Mouse (Mus musculus) left cerebral cortex, postnatal 14 days (tissue): ENCODE results near the gene Mettl24. TPM values are rescaled to one million over a fixed set of nuclear protein-coding genes. Genes with fewer than 3 reads are reported as not detected.

Experiments
- DNase-seq, 2 experiments: peaks; one replicate each; pipeline ENCODE4 v3.0.0; 2021 to 2022; ENCODE audit warnings: low spot score in 2 of 2, mixed read lengths in 1 of 2
- intact Hi-C: fragments of 180-260 bp; cut with DNase I; formaldehyde crosslinking; loops from one replicate; pipeline ENCODE4 v1.15.1; 2025
- long read RNA-seq, 2 experiments: library from polyadenylated mRNA; stranded (forward); transcript quantifications; one replicate each; pipeline ENCODE4 v2.0.0; 2021
- total RNA-seq, 2 experiments: library from RNA; stranded (reverse); gene quantifications; 2 replicates each; pipeline ENCODE4 v1.2.3; 2021

Mettl24 gene
- 1 to 10 TPM; 1.4 to 2.7 TPM for total RNA-seq
- long read RNA-seq, experiment 1, partial matches to known transcripts, result 0 of 3 reads
- long read RNA-seq, experiment 1, other reads (novel, unspliced or antisense), result 1 of 3 reads
- long read RNA-seq, experiment 2, partial matches to known transcripts, result 0 of 1 reads
- long read RNA-seq, experiment 2, other reads (novel, unspliced or antisense), result 1 of 1 reads

- intact Hi-C loops, result loop anchor here (2.0 to 5.0 kb wide), 3 partner anchors 44 to 200 kb away; partner anchors contain the start of genes Cdc40 and Wasf1
- peak; percentile 68 to 71 for DNase-seq
Observed at GRCm38 (mm10) chr10:40683092-40683867, at the start of gene Mettl24. TSS of gene Mettl24 (plus strand) at chr10:40683282.

GRCm38 (mm10) chr10:40637331-40637730 is 45.8 kb upstream of the Mettl24 start:
- intact Hi-C loops, result no loop called here
- DNase-seq, result no peak

GRCm38 (mm10) chr10:40638276-40638675 is 44.8 kb upstream of the Mettl24 start:
- intact Hi-C loops, result no loop called here
- DNase-seq, result peak; percentile 74 to 87

- DNase-seq, result peak in 1 of 2 experiments; percentile 38
- intact Hi-C loops, result no loop called here
Observed at GRCm38 (mm10) chr10:40638823-40639819, 44.0 kb upstream of the Mettl24 start.

GRCm38 (mm10) chr10:40640406-40640805 is 42.7 kb upstream of the Mettl24 start:
- intact Hi-C loops, result no loop called here
- DNase-seq, result no peak

- no peak for DNase-seq
- intact Hi-C loops, result no loop called here
Observed at GRCm38 (mm10) chr10:40641901-40642300, 41.2 kb upstream of the Mettl24 start.

GRCm38 (mm10) chr10:40643126-40643525 is 40.0 kb upstream of the Mettl24 start:
- no peak for DNase-seq
- intact Hi-C loops, result no loop called here

- no peak for DNase-seq
- intact Hi-C loops, result no loop called here
Observed at GRCm38 (mm10) chr10:40644456-40644855, 38.6 kb upstream of the Mettl24 start.

- no peak for DNase-seq
- intact Hi-C loops, result no loop called here
Observed at GRCm38 (mm10) chr10:40645346-40645745, 37.7 kb upstream of the Mettl24 start.

GRCm38 (mm10) chr10:40648776-40649175 is 34.3 kb upstream of the Mettl24 start:
- intact Hi-C loops, result no loop called here
- no peak for DNase-seq

- no peak for DNase-seq
- intact Hi-C loops, result loop anchor here (5.0 to 10.0 kb wide), 3 partner anchors 233 to 635 kb away; partner anchors contain the start of genes Cdc40 and Wasf1
Observed at GRCm38 (mm10) chr10:40649634-40650033, 33.4 kb upstream of the Mettl24 start.

- intact Hi-C loops, result loop anchor here (5.0 to 10.0 kb wide), 3 partner anchors 231 to 633 kb away; partner anchors contain the start of genes Cdc40 and Wasf1
- DNase-seq, result no peak
Observed at GRCm38 (mm10) chr10:40651676-40652075, 31.4 kb upstream of the Mettl24 start.

GRCm38 (mm10) chr10:40665270-40665669 is 17.8 kb upstream of the Mettl24 start:
- intact Hi-C loops, result no loop called here
- DNase-seq, result no peak

- intact Hi-C loops, result no loop called here
- no peak for DNase-seq
Observed at GRCm38 (mm10) chr10:40666943-40667342, 16.1 kb upstream of the Mettl24 start.

GRCm38 (mm10) chr10:40668640-40669039 is 14.4 kb upstream of the Mettl24 start:
- DNase-seq, result no peak
- intact Hi-C loops, result no loop called here

- intact Hi-C loops, result no loop called here
- DNase-seq, result no peak
Observed at GRCm38 (mm10) chr10:40672587-40673296, 10.3 kb upstream of the Mettl24 start.

GRCm38 (mm10) chr10:40673297-40673665 is 9.8 kb upstream of the Mettl24 start:
- no peak for DNase-seq
- intact Hi-C loops, result no loop called here

- intact Hi-C loops, result no loop called here
- DNase-seq, result no peak
Observed at GRCm38 (mm10) chr10:40674151-40674550, 8.9 kb upstream of the Mettl24 start.

- DNase-seq, result no peak
- intact Hi-C loops, result no loop called here
Observed at GRCm38 (mm10) chr10:40675921-40676320, 7.2 kb upstream of the Mettl24 start.
